Mouse (Mus musculus) embryonic facial prominence, embryonic 12.5 days (tissue): ENCODE data around the gene Gm10073. TPM values are rescaled to one million over a fixed set of nuclear protein-coding genes. Genes with fewer than 3 reads are reported as not detected.

Source experiments
- polyA plus RNA-seq: library from polyadenylated mRNA; unstranded; fragments of >200 nt; fragmentation: Nextera tagmentation; extraction: Ambion mirVana; gene quantifications from 2 replicates; pipeline ENCODE4 v1.2.1, GENCODE M21; 2016

The Gm10073 gene
- polyA plus RNA-seq, 1 experiment from 2014 or later, result 6.1 TPM

Other genes with a start within 250 kb of the Gm10073 start
- 4.3 and 4.4 TPM in 2 replicates for gene Smpd3, start 235.5 kb downstream of the Gm10073 start, polyA plus RNA-seq
- gene Zfp90, start 158.1 kb downstream of the Gm10073 start, polyA plus RNA-seq, result 34.6 and 34.7 TPM in 2 replicates
- not detected in 2 replicates for gene 6030452D12Rik, start 72.9 kb downstream of the Gm10073 start, polyA plus RNA-seq
- 17.6 and 19.1 TPM in 2 replicates for gene Cdh3, start 62.6 kb downstream of the Gm10073 start, polyA plus RNA-seq
- 26.4 and 26.6 TPM in 2 replicates for gene Cdh1, start 29.9 kb upstream of the Gm10073 start, polyA plus RNA-seq
- gene Tango6, start 109.6 kb upstream of the Gm10073 start, polyA plus RNA-seq, result 12.0 and 12.6 TPM in 2 replicates